Mouse (Mus musculus) lung, embryonic 16.5 days (tissue): ENCODE measurements at regions not wholly inside any gene's neighbourhood (a gene's known extent, or its start where the extent isn't known, plus 50 kb on each side); places are given as distances from the start of the nearest gene placed in this dataset.
A peak's percentile ranks its signal among the peaks of the same experiment; 100 is the strongest.
"Not testable (repeated sequence)": the region's sequence is repeated elsewhere in the genome, so short reads cannot be mapped to it uniquely, and the experiment has no call there.

Experiments used
- ATAC-seq: fragments of 200-750 bp; cut with Nextera tagmentation; 2 replicates; pipeline ENCODE4 v1.8.0; 2017; ENCODE audit warnings: low read depth, mild to moderate bottlenecking, moderate library complexity
- H3K27ac ChIP-seq: fragments of 300-500 bp; sonication (generic); 2 replicates; pipeline ENCODE4 v1.5.1; 2014; ENCODE audit warnings: mild to moderate bottlenecking, control low read depth, low read length
- H3K27me3 ChIP-seq: fragments of 300-500 bp; sonication (generic); 2 replicates; pipeline ENCODE4 v1.6.1; 2014; ENCODE audit warnings: low read depth, low read length, mixed read lengths; ENCODE audit not compliant: control insufficient read depth, insufficient read depth
- H3K36me3 ChIP-seq: fragments of 300-500 bp; sonication (generic); 2 replicates; pipeline ENCODE4 v1.6.1; 2014; ENCODE audit warnings: low read length; ENCODE audit not compliant: control insufficient read depth, insufficient read depth
- H3K4me1 ChIP-seq: fragments of 300-500 bp; sonication (generic); replicated peaks from 2 replicates; pipeline ENCODE4 v1.6.1; 2014; ENCODE audit warnings: low read length, mixed read lengths; ENCODE audit not compliant: control insufficient read depth, insufficient read depth
- H3K4me2 ChIP-seq: fragments of 300-500 bp; sonication (generic); 2 replicates; pipeline ENCODE4 v1.6.1; 2014; ENCODE audit warnings: low read depth, low read length, control low read depth
- H3K4me3 ChIP-seq: fragments of 300-500 bp; sonication (generic); 2 replicates; pipeline ENCODE4 v1.5.1; 2014; ENCODE audit warnings: mild to moderate bottlenecking, low read length, control low read depth
- H3K9ac ChIP-seq: fragments of 300-500 bp; sonication (generic); 2 replicates; pipeline ENCODE4 v1.6.1; 2014; ENCODE audit warnings: low read length, control low read depth
- H3K9me3 ChIP-seq: fragments of 300-500 bp; sonication (generic); 2 replicates; pipeline ENCODE4 v1.6.1; 2016; ENCODE audit warnings: low read length; ENCODE audit not compliant: control insufficient read depth
- WGBS: fragments of 180-500 bp; shearing (Covaris S2); extraction: QIAGEN DNeasy Blood & Tissue Kit; methylation state at CpG from one replicate; pipeline ENCODE4 v1.1.7; 2014; 5-methylcytosine and 5-hydroxymethylcytosine counted together

- Histone ChIP-seq H3K4me1 (peaks cover 6% of the 10 kb centered on the region), H3K9ac (no peak overlapping the region), H3K27me3 (no peaks in the 10 kb centered on the region), H3K27ac (no peak overlapping the region), H3K36me3 (no peaks in the 10 kb centered on the region), H3K9me3 (no peaks in the 10 kb centered on the region), H3K4me2 (no peak overlapping the region), H3K4me3 (no peak overlapping the region)
- 40% methylated on average over 2 of the region's 2 CpGs for WGBS
- ATAC-seq: no peak
Observed at GRCm38 (mm10) chr13:111903361-111903760, 94.6 kb upstream of the Map3k1 start.

- Histone ChIP-seq H3K4me1 (peaks cover 6% of the 10 kb centered on the region), H3K4me2 (no peak overlapping the region), H3K4me3 (no peak overlapping the region), H3K36me3 (no peaks in the 10 kb centered on the region), H3K9ac (no peak overlapping the region), H3K27ac (no peak overlapping the region), H3K27me3 (no peaks in the 10 kb centered on the region), H3K9me3 (no peaks in the 10 kb centered on the region)
- no peak for ATAC-seq
- WGBS: 62% methylated on average over 9 of the region's 9 CpGs
Observed at GRCm38 (mm10) chr13:111903931-111904330, 95.1 kb upstream of the Map3k1 start.

GRCm38 (mm10) chr13:111904616-111905212, 95.9 kb upstream of the Map3k1 start:
- H3K27me3 ChIP-seq: no peaks in the 10 kb centered on the region
- H3K27ac ChIP-seq: no peak overlapping the region; the same call in 1 of the 2 replicates
- peak overlapping the region; percentile 27; the same call in 1 of the 2 replicates for H3K4me2 ChIP-seq
- peak; percentile 60 for ATAC-seq
- peak overlapping the region; percentile 49 for H3K9ac ChIP-seq
- peaks cover 6% of the 10 kb centered on the region for H3K4me1 ChIP-seq
- 30% methylated on average over 15 of the region's 17 CpGs for WGBS
- H3K4me3 ChIP-seq: no peak overlapping the region
- no peaks in the 10 kb centered on the region for H3K36me3 ChIP-seq
- no peaks in the 10 kb centered on the region for H3K9me3 ChIP-seq

- ATAC-seq: peak; percentile 31
- Histone ChIP-seq H3K4me3 (no peak overlapping the region), H3K36me3 (no peaks in the 10 kb centered on the region), H3K27me3 (no peaks in the 10 kb centered on the region), H3K27ac (no peak overlapping the region; the same call in 1 of the 2 replicates), H3K9ac (peak overlapping the region; percentile 49), H3K9me3 (no peaks in the 10 kb centered on the region), H3K4me1 (peaks cover 6% of the 10 kb centered on the region), H3K4me2 (peak overlapping the region; percentile 27; the same call in 1 of the 2 replicates)
- 27% methylated on average over 10 of the region's 10 CpGs for WGBS
Observed at GRCm38 (mm10) chr13:111905213-111905701, 96.5 kb upstream of the Map3k1 start.

- 90% methylated on average over 5 of the region's 5 CpGs for WGBS
- Histone ChIP-seq H3K27me3 (no peaks in the 10 kb centered on the region), H3K27ac (no peak overlapping the region), H3K4me1 (no peaks in the 10 kb centered on the region), H3K9me3 (no peaks in the 10 kb centered on the region), H3K4me2 (no peak overlapping the region), H3K9ac (no peak overlapping the region), H3K36me3 (no peaks in the 10 kb centered on the region), H3K4me3 (no peak overlapping the region)
- no peak for ATAC-seq
Observed at GRCm38 (mm10) chr13:111911071-111911470, 102.3 kb upstream of the Map3k1 start.

- Histone ChIP-seq H3K9me3 (no peaks in the 10 kb centered on the region), H3K9ac (no peak overlapping the region), H3K4me2 (no peak overlapping the region), H3K27me3 (no peaks in the 10 kb centered on the region), H3K4me1 (no peaks in the 10 kb centered on the region), H3K4me3 (no peak overlapping the region), H3K27ac (no peak overlapping the region), H3K36me3 (no peaks in the 10 kb centered on the region)
- 63% methylated on average over 11 of the region's 11 CpGs for WGBS
- no peak for ATAC-seq
Observed at GRCm38 (mm10) chr13:111911661-111912312, 103.0 kb upstream of the Map3k1 start.

GRCm38 (mm10) chr13:111914348-111914913, 105.6 kb upstream of the Map3k1 start:
- no peak for ATAC-seq
- Histone ChIP-seq H3K4me3 (no peak overlapping the region), H3K36me3 (no peaks in the 10 kb centered on the region), H3K9ac (no peak overlapping the region), H3K27me3 (no peaks in the 10 kb centered on the region), H3K9me3 (no peaks in the 10 kb centered on the region), H3K27ac (no peak overlapping the region), H3K4me1 (no peaks in the 10 kb centered on the region), H3K4me2 (no peak overlapping the region)
- WGBS: 27% methylated on average over 5 of the region's 5 CpGs

- not testable (repeated sequence) for H3K27me3 ChIP-seq, H3K4me2 ChIP-seq, H3K27ac ChIP-seq, H3K4me1 ChIP-seq, H3K4me3 ChIP-seq, H3K36me3 ChIP-seq, H3K9ac ChIP-seq, ATAC-seq
- H3K9me3 ChIP-seq: peaks cover 11% of the 10 kb centered on the region; the same call in 1 of the 2 replicates
- WGBS: 74% methylated on average over 11 of the region's 11 CpGs
Observed at GRCm38 (mm10) chr13:111919417-111919816, 110.6 kb upstream of the Map3k1 start.

GRCm38 (mm10) chr13:111920534-111920933, 111.7 kb upstream of the Map3k1 start:
- no peak for ATAC-seq
- WGBS: 80% methylated on average over 2 of the region's 2 CpGs

More at GRCm38 (mm10) chr13:111920534-111920933, 111.7 kb upstream of the Map3k1 start:
- H3K4me2 ChIP-seq: no peak overlapping the region
- no peak overlapping the region for H3K27ac ChIP-seq
- H3K9me3 ChIP-seq: peaks cover 11% of the 10 kb centered on the region; the same call in 1 of the 2 replicates
- no peaks in the 10 kb centered on the region for H3K27me3 ChIP-seq
- no peaks in the 10 kb centered on the region for H3K36me3 ChIP-seq
- no peaks in the 10 kb centered on the region for H3K4me1 ChIP-seq
- H3K4me3 ChIP-seq: no peak overlapping the region
- H3K9ac ChIP-seq: no peak overlapping the region
